Mouse (Mus musculus) lung, embryonic 15.5 days (tissue): ENCODE data around the gene Tex21. TPM values are rescaled to one million over a fixed set of nuclear protein-coding genes. Genes with fewer than 3 reads are reported as not detected.

Experiments
- ATAC-seq: fragments of 200-750 bp; cut with Nextera tagmentation; 2 replicates; pipeline ENCODE4 v1.8.0; 2017; ENCODE audit warnings: moderate number of reproducible peaks, borderline replicate concordance; ENCODE audit not compliant: low FRiP score, low TSS enrichment; ENCODE audit errors: extremely low read depth
- H3K27ac ChIP-seq: fragments of 300-500 bp; sonication (generic); 2 replicates; pipeline ENCODE4 v1.5.1; 2015; ENCODE audit warnings: moderate library complexity, mild to moderate bottlenecking, inconsistent platforms
- H3K27me3 ChIP-seq: fragments of 300-500 bp; sonication (generic); 2 replicates; pipeline ENCODE4 v1.6.1; 2015; ENCODE audit warnings: inconsistent platforms
- H3K36me3 ChIP-seq: fragments of 300-500 bp; sonication (generic); 2 replicates; pipeline ENCODE4 v1.6.1; 2015; ENCODE audit warnings: inconsistent platforms
- H3K4me1 ChIP-seq: fragments of 300-500 bp; sonication (generic); 2 replicates; pipeline ENCODE4 v1.6.1; 2015; ENCODE audit warnings: inconsistent platforms
- H3K4me2 ChIP-seq: fragments of 300-500 bp; sonication (generic); 2 replicates; pipeline ENCODE4 v1.6.1; 2015; ENCODE audit warnings: inconsistent platforms, mild to moderate bottlenecking, moderate library complexity
- H3K4me3 ChIP-seq: fragments of 300-500 bp; sonication (generic); 2 replicates; pipeline ENCODE4 v1.5.1; 2015; ENCODE audit warnings: mild to moderate bottlenecking, inconsistent platforms
- H3K9ac ChIP-seq: fragments of 300-500 bp; sonication (generic); 2 replicates; pipeline ENCODE4 v1.6.1; 2015; ENCODE audit warnings: inconsistent platforms
- H3K9me3 ChIP-seq: fragments of 300-500 bp; sonication (generic); 2 replicates; pipeline ENCODE4 v1.6.1; 2016; ENCODE audit warnings: inconsistent platforms
- WGBS: fragments of 180-500 bp; shearing (Covaris S2); methylation state at CpG from one replicate; pipeline ENCODE4 v1.1.7; 2015; 5-methylcytosine and 5-hydroxymethylcytosine counted together
- polyA plus RNA-seq: library from polyadenylated mRNA; unstranded; fragments of >200 nt; fragmentation: Nextera tagmentation; extraction: Ambion mirVana; gene quantifications from 2 replicates; pipeline ENCODE4 v1.2.1, GENCODE M21; 2015

Gene Tex21
- polyA plus RNA-seq, 1 experiment from 2014 or later: not detected

GRCm38 (mm10) chr12:76190940-76191339, 55.6 kb downstream of the Tex21 start:
- Histone ChIP-seq H3K4me3 (no peak overlapping the region), H3K27ac (no peak overlapping the region), H3K9me3 (no peaks in the 10 kb centered on the region), H3K9ac (no peak overlapping the region), H3K4me2 (no peak overlapping the region), H3K36me3 (no peaks in the 10 kb centered on the region), H3K4me1 (peaks cover 5% of the 10 kb centered on the region; the same call in 1 of the 2 replicates), H3K27me3 (no peaks in the 10 kb centered on the region)
- no peak for ATAC-seq
- WGBS: 41% methylated on average over 11 of the region's 11 CpGs

GRCm38 (mm10) chr12:76187849-76188248, 58.7 kb downstream of the Tex21 start:
- H3K4me3 ChIP-seq: no peak overlapping the region
- no peaks in the 10 kb centered on the region for H3K36me3 ChIP-seq
- H3K27ac ChIP-seq: no peak overlapping the region
- no peak overlapping the region for H3K9ac ChIP-seq
- peak; percentile 69; the same call in 1 of the 2 replicates for ATAC-seq
- H3K27me3 ChIP-seq: no peaks in the 10 kb centered on the region
- no peaks in the 10 kb centered on the region for H3K9me3 ChIP-seq
- H3K4me1 ChIP-seq: no peaks in the 10 kb centered on the region
- WGBS: 29% methylated on average over 8 of the region's 8 CpGs
- no peak overlapping the region for H3K4me2 ChIP-seq

- H3K27ac ChIP-seq: no peak overlapping the region
- H3K4me2 ChIP-seq: no peak overlapping the region
- H3K9me3 ChIP-seq: no peaks in the 10 kb centered on the region
- H3K36me3 ChIP-seq: no peaks in the 10 kb centered on the region
- WGBS: 91% methylated on average over 1 of the region's 1 CpGs
- no peak overlapping the region for H3K4me3 ChIP-seq
- H3K27me3 ChIP-seq: no peaks in the 10 kb centered on the region
- no peaks in the 10 kb centered on the region for H3K4me1 ChIP-seq
- H3K9ac ChIP-seq: no peak overlapping the region
- ATAC-seq: no peak
Observed at GRCm38 (mm10) chr12:76186473-76186872, 60.1 kb downstream of the Tex21 start.

GRCm38 (mm10) chr12:76185167-76185816, 61.3 kb downstream of the Tex21 start:
- Histone ChIP-seq H3K9ac (no peak overlapping the region), H3K27me3 (no peaks in the 10 kb centered on the region), H3K4me3 (no peak overlapping the region), H3K36me3 (no peaks in the 10 kb centered on the region), H3K27ac (no peak overlapping the region), H3K4me2 (no peak overlapping the region), H3K9me3 (no peaks in the 10 kb centered on the region), H3K4me1 (no peaks in the 10 kb centered on the region)
- 48% methylated on average over 10 of the region's 10 CpGs for WGBS
- ATAC-seq: no peak; the same call in 1 of the 2 replicates

GRCm38 (mm10) chr12:76184271-76184670, 62.3 kb downstream of the Tex21 start:
- Histone ChIP-seq H3K27ac (no peak overlapping the region), H3K36me3 (no peaks in the 10 kb centered on the region), H3K27me3 (no peaks in the 10 kb centered on the region), H3K9ac (no peak overlapping the region), H3K9me3 (no peaks in the 10 kb centered on the region), H3K4me3 (no peak overlapping the region), H3K4me1 (no peaks in the 10 kb centered on the region), H3K4me2 (no peak overlapping the region)
- WGBS: 44% methylated on average over 6 of the region's 6 CpGs
- no peak for ATAC-seq

- WGBS: 86% methylated on average over 6 of the region's 6 CpGs
- Histone ChIP-seq H3K4me1 (no peaks in the 10 kb centered on the region), H3K27ac (no peak overlapping the region), H3K27me3 (no peaks in the 10 kb centered on the region), H3K9ac (no peak overlapping the region), H3K9me3 (no peaks in the 10 kb centered on the region), H3K4me2 (no peak overlapping the region), H3K4me3 (no peak overlapping the region), H3K36me3 (no peaks in the 10 kb centered on the region)
- no peak for ATAC-seq
Observed at GRCm38 (mm10) chr12:76182831-76183230, 63.7 kb downstream of the Tex21 start.

GRCm38 (mm10) chr12:76181471-76181870, 65.1 kb downstream of the Tex21 start:
- H3K36me3 ChIP-seq: no peaks in the 10 kb centered on the region
- no peak overlapping the region for H3K4me2 ChIP-seq
- no peaks in the 10 kb centered on the region; the same call in 1 of the 2 replicates for H3K27me3 ChIP-seq
- H3K4me3 ChIP-seq: no peak overlapping the region
- no peak overlapping the region for H3K9ac ChIP-seq
- no peaks in the 10 kb centered on the region for H3K9me3 ChIP-seq
- H3K4me1 ChIP-seq: peaks cover 6% of the 10 kb centered on the region; the same call in 1 of the 2 replicates
- ATAC-seq: no peak
- H3K27ac ChIP-seq: no peak overlapping the region
- 62% methylated on average over 8 of the region's 8 CpGs for WGBS

GRCm38 (mm10) chr12:76180442-76180841, 66.1 kb downstream of the Tex21 start:
- peaks cover 6% of the 10 kb centered on the region; the same call in 1 of the 2 replicates for H3K4me1 ChIP-seq
- no peaks in the 10 kb centered on the region; the same call in 1 of the 2 replicates for H3K27me3 ChIP-seq
- H3K36me3 ChIP-seq: no peaks in the 10 kb centered on the region
- no peak for ATAC-seq
- WGBS: 56% methylated on average over 6 of the region's 6 CpGs
- no peaks in the 10 kb centered on the region for H3K9me3 ChIP-seq
- no peak overlapping the region for H3K4me3 ChIP-seq
- H3K4me2 ChIP-seq: no peak overlapping the region
- H3K9ac ChIP-seq: no peak overlapping the region
- H3K27ac ChIP-seq: no peak overlapping the region

GRCm38 (mm10) chr12:76179527-76179926, 67.0 kb downstream of the Tex21 start:
- Histone ChIP-seq H3K27ac (no peak overlapping the region), H3K4me1 (peaks cover 6% of the 10 kb centered on the region; the same call in 1 of the 2 replicates), H3K4me3 (no peak overlapping the region), H3K9me3 (no peaks in the 10 kb centered on the region), H3K27me3 (no peaks in the 10 kb centered on the region; the same call in 1 of the 2 replicates), H3K36me3 (no peaks in the 10 kb centered on the region), H3K9ac (no peak overlapping the region), H3K4me2 (no peak overlapping the region)
- WGBS: 39% methylated on average over 4 of the region's 4 CpGs
- no peak for ATAC-seq

- no peaks in the 10 kb centered on the region; the same call in 1 of the 2 replicates for H3K27me3 ChIP-seq
- no peak overlapping the region for H3K27ac ChIP-seq
- ATAC-seq: no peak
- no peak overlapping the region for H3K4me2 ChIP-seq
- H3K9ac ChIP-seq: no peak overlapping the region
- H3K4me3 ChIP-seq: no peak overlapping the region
- 36% methylated on average over 5 of the region's 5 CpGs for WGBS
- no peaks in the 10 kb centered on the region for H3K36me3 ChIP-seq
- H3K9me3 ChIP-seq: no peaks in the 10 kb centered on the region
- H3K4me1 ChIP-seq: peaks cover 6% of the 10 kb centered on the region; the same call in 1 of the 2 replicates
Observed at GRCm38 (mm10) chr12:76179051-76179450, 67.5 kb downstream of the Tex21 start.

GRCm38 (mm10) chr12:76177864-76178518, 68.6 kb downstream of the Tex21 start:
- no peak for ATAC-seq
- Histone ChIP-seq H3K4me3 (peak overlapping the region; percentile 48), H3K9ac (no peak overlapping the region), H3K9me3 (no peaks in the 10 kb centered on the region), H3K36me3 (no peaks in the 10 kb centered on the region), H3K27ac (no peak overlapping the region), H3K4me2 (peak overlapping the region; percentile 94), H3K4me1 (peaks cover 6% of the 10 kb centered on the region; the same call in 1 of the 2 replicates), H3K27me3 (no peaks in the 10 kb centered on the region; the same call in 1 of the 2 replicates)
- WGBS: 31% methylated on average over 16 of the region's 16 CpGs
